Mouse (Mus musculus) cortical plate, adult 2 months (tissue): ENCODE measurements around the gene Ppm1a.

Source experiments
- CTCF ChIP-seq: fragments of 200-500 bp; IDR thresholded peaks from 2 replicates; pipeline ENCODE4 v1.5.1; 2011; ENCODE audit warnings: mild to moderate bottlenecking, control low read depth, low read length; ENCODE audit not compliant: insufficient read depth; ENCODE audit errors: extremely low read depth
- POLR2A ChIP-seq: fragments of 200-500 bp; IDR thresholded peaks from 2 replicates; pipeline ENCODE4 v1.6.1; 2011; ENCODE audit warnings: mild to moderate bottlenecking, low read length, control low read depth; ENCODE audit not compliant: insufficient read depth; ENCODE audit errors: extremely low read depth

- no peak for TF ChIP-seq CTCF
- TF ChIP-seq POLR2A = no peak
These were observed 41.4 kb upstream of the Ppm1a start for GRCm38 (mm10) chr12:72715846-72716245.
